Mouse (Mus musculus): ENCODE data around the gene Pik3ca.

Pik3ca gene

GRCm38 (mm10) chr3:32496711-32497070 lies 99.2 kb downstream of the Pik3ca start:
- no peak for DNase-seq (ENCODE audit: low read depth, low spot score)

- DNase-seq (ENCODE audit: low read depth, low spot score): no peak
Measured at GRCm38 (mm10) chr3:32500346-32500745, 102.9 kb downstream of the Pik3ca start.

- DNase-seq (ENCODE audit: low read depth, low spot score): no peak
Measured at GRCm38 (mm10) chr3:32505841-32506240, 108.4 kb downstream of the Pik3ca start.

GRCm38 (mm10) chr3:32506366-32507225 lies 109.1 kb downstream of the Pik3ca start:
- DNase-seq (ENCODE audit: low read depth, low spot score): no peak

- no peak for DNase-seq (ENCODE audit: low read depth, low spot score)
Measured at GRCm38 (mm10) chr3:32508666-32509324, 111.3 kb downstream of the Pik3ca start.

- DNase-seq (ENCODE audit: low read depth, low spot score): no peak
Measured at GRCm38 (mm10) chr3:32509496-32510374, 112.3 kb downstream of the Pik3ca start, which contains the start of gene Zfp639. TSS of gene Zfp639 (plus strand) at chr3:32510259.

- peak; percentile 78 for DNase-seq (ENCODE audit: low read depth, low spot score)
Measured at GRCm38 (mm10) chr3:32510375-32511190, 113.1 kb downstream of the Pik3ca start.

- no peak for DNase-seq (ENCODE audit: low read depth, low spot score)
Measured at GRCm38 (mm10) chr3:32511191-32511550, 113.7 kb downstream of the Pik3ca start.

- no peak for DNase-seq (ENCODE audit: low read depth, low spot score)
Measured at GRCm38 (mm10) chr3:32512686-32513284, 115.3 kb downstream of the Pik3ca start.

GRCm38 (mm10) chr3:32513528-32513927 lies 116.1 kb downstream of the Pik3ca start:
- DNase-seq (ENCODE audit: low read depth, low spot score): no peak
